In genomic region chr5:135537326-135537725, GRCm38 (mm10) we compare ENCODE assay signal across 10 mouse cellular contexts. TPM values are rescaled to one million over a fixed set of nuclear protein-coding genes. Genes with fewer than 3 reads are reported as not detected.
DNase-seq lines count a peak whose midpoint lies in the region; ATAC-seq and TF ChIP-seq lines count a peak whose summit lies in the region.
"Had no signal": no experiment of that assay in that cellular context is flagged by ENCODE, and none has a peak within 500 bp of the region (broad histone marks: within the 10 kb centered on the region; RNA-seq: fewer than 3 reads in every experiment).

No protein-coding gene starts in this region.

- H3K27me3 ChIP-seq in liver, embryonic 12.5 days (replicated peaks), result no peaks in the 10 kb centered on the region
- no peaks in the 10 kb centered on the region for H3K27me3 ChIP-seq in forebrain, embryonic 15.5 days
- H3K27me3 ChIP-seq: heart, embryonic 13.5 days had no signal

- TF ChIP-seq CTCF in layer of hippocampus, adult 2 months (conservative IDR thresholded peaks at IDR 0.05), result no peak

- peak; percentile 30 for DNase-seq in adrenal gland, adult 2 months
- no peak for DNase-seq in adrenal gland, adult (ENCODE audit: inconsistent age in 2 of 2, low spot score in 1 of 2)
- peak; percentile 65 for DNase-seq in T-cell, adult 2 months (ENCODE audit: low spot score)
- DNase-seq in spleen, adult 12 weeks (ENCODE audit: low spot score), result peak; percentile 31
- DNase-seq in layer of hippocampus, adult 2 months (ENCODE audit: low spot score in 2 of 2), result no peak
- DNase-seq in left cerebral cortex, postnatal 36 days (ENCODE audit: low spot score in 2 of 2), result no peak
- DNase-seq: cerebellum, postnatal 25 days had no signal

- intact Hi-C loops in left cerebral cortex, postnatal 36 days (cut with DNase I), result no loop called here

- H3K27ac ChIP-seq in liver, embryonic 12.5 days, result no peak overlapping the region
- no peak overlapping the region for H3K27ac ChIP-seq in forebrain, embryonic 15.5 days (replicated peaks)
- no peak overlapping the region for H3K27ac ChIP-seq in layer of hippocampus, adult 2 months
- H3K27ac ChIP-seq: heart, embryonic 13.5 days had no signal

- H3K4me3 ChIP-seq in liver, embryonic 12.5 days, result no peak overlapping the region
- no peak overlapping the region for H3K4me3 ChIP-seq in forebrain, embryonic 15.5 days
- H3K4me3 ChIP-seq in layer of hippocampus, adult 2 months, result no peak overlapping the region
- H3K4me3 ChIP-seq: heart, embryonic 13.5 days had no signal

- peak; percentile 42; the same call in 1 of the 2 replicates for ATAC-seq in liver, embryonic 12.5 days
- ATAC-seq in forebrain, embryonic 15.5 days (replicated peaks), result no peak

- H3K4me2 ChIP-seq in liver, embryonic 12.5 days, result peak overlapping the region; percentile 32; the same call in 1 of the 2 replicates
- H3K4me2 ChIP-seq in forebrain, embryonic 15.5 days (replicated peaks), result no peak overlapping the region
- H3K4me2 ChIP-seq: heart, embryonic 13.5 days had no signal

- no peaks in the 10 kb centered on the region for H3K36me3 ChIP-seq in liver, embryonic 12.5 days
- no peaks in the 10 kb centered on the region for H3K36me3 ChIP-seq in forebrain, embryonic 15.5 days

- no peaks in the 10 kb centered on the region for H3K9me3 ChIP-seq in liver, embryonic 12.5 days (replicated peaks)
- H3K9me3 ChIP-seq in forebrain, embryonic 15.5 days, result no peaks in the 10 kb centered on the region
- H3K9me3 ChIP-seq: heart, embryonic 13.5 days had no signal

- H3K4me1 ChIP-seq in liver, embryonic 12.5 days, result no peaks in the 10 kb centered on the region
- no peaks in the 10 kb centered on the region for H3K4me1 ChIP-seq in forebrain, embryonic 15.5 days

- 26% methylated on average over 4 of the region's 4 CpGs for WGBS in liver, embryonic 12.5 days (ENCODE audit: insufficient replicate concordance)
- WGBS in forebrain, embryonic 15.5 days, result 83% methylated on average over 4 of the region's 4 CpGs

- H3K9ac ChIP-seq in liver, embryonic 12.5 days, result no peak overlapping the region
- no peak overlapping the region for H3K9ac ChIP-seq in forebrain, embryonic 15.5 days (replicated peaks)
- H3K9ac ChIP-seq: heart, embryonic 13.5 days had no signal

RNA-seq across cellular contexts. Expression of gene Hip1, which starts 7.6 kb away (rescaled TPM):
- total RNA-seq in adrenal gland, adult 2 months (2021), result 10 to 100 TPM; 17.2 to 26.7 TPM
- polyA plus RNA-seq in adrenal gland, adult 2 months (2012; rRNA removed), result 19.4 and 20.5 TPM in 2 replicates
- polyA plus RNA-seq in liver, embryonic 12.5 days (2016; fragmentation: Nextera tagmentation; extraction: Ambion mirVana), result 8.0 and 8.1 TPM in 2 replicates
- 29.2 and 31.7 TPM in 2 replicates for polyA plus RNA-seq in forebrain, embryonic 15.5 days (2015; fragmentation: Nextera tagmentation; extraction: Ambion mirVana)
- total RNA-seq in layer of hippocampus, adult 2 months (2021), result 10 to 100 TPM; 41.2 to 41.4 TPM
- 10 to 100 TPM; 44.6 to 61.3 TPM for total RNA-seq in left cerebral cortex, postnatal 36 days (2021)

RNA-seq across cellular contexts. Expression of gene Ccl26, which starts 26.0 kb away (rescaled TPM):
- total RNA-seq in adrenal gland, adult 2 months (2021), result not detected
- not detected in 2 replicates for polyA plus RNA-seq in adrenal gland, adult 2 months (2012; rRNA removed)
- polyA plus RNA-seq in liver, embryonic 12.5 days (2016; fragmentation: Nextera tagmentation; extraction: Ambion mirVana), result not detected in 2 replicates
- polyA plus RNA-seq in forebrain, embryonic 15.5 days (2015; fragmentation: Nextera tagmentation; extraction: Ambion mirVana), result not detected in 2 replicates
- not detected for total RNA-seq in layer of hippocampus, adult 2 months (2021)
- total RNA-seq in left cerebral cortex, postnatal 36 days (2021), result not detected
- polyA plus RNA-seq: heart, embryonic 13.5 days had no signal

RNA-seq across cellular contexts. Expression of gene Ccl24, which starts 35.5 kb away (rescaled TPM):
- 1 to 10 TPM; 1.9 to 2.0 TPM for total RNA-seq in adrenal gland, adult 2 months (2021)
- polyA plus RNA-seq in adrenal gland, adult 2 months (2012; rRNA removed), result 0.88 and 2.0 TPM in 2 replicates
- polyA plus RNA-seq in liver, embryonic 12.5 days (2016; fragmentation: Nextera tagmentation; extraction: Ambion mirVana), result 9.8 and 10.2 TPM in 2 replicates
- polyA plus RNA-seq in forebrain, embryonic 15.5 days (2015; fragmentation: Nextera tagmentation; extraction: Ambion mirVana), result 0.87 and 1.1 TPM in 2 replicates
- total RNA-seq in layer of hippocampus, adult 2 months (2021), result not detected
- total RNA-seq in left cerebral cortex, postnatal 36 days (2021), result under 1 TPM in 1 of 2 experiments, not detected in 1; 0.64 TPM

Comparison
In these comparisons a context has a peak if more than half of its experiments do, and no peak if none do; other contexts are left out.
1. DNase-seq: peak in adrenal gland, adult 2 months (single experiment), T-cell, adult 2 months (single experiment) and spleen, adult 12 weeks (single experiment); none in adrenal gland, adult (0 of 2), layer of hippocampus, adult 2 months (0 of 2) and left cerebral cortex, postnatal 36 days (0 of 2).